Mouse (Mus musculus) heart, adult 11 months (tissue): Measurements from ENCODE around the gene Itga9.

Experiments used
- DNase-seq: peaks from one replicate; pipeline ENCODE4 v3.0.0; 2022

The Itga9 gene

GRCm38 (mm10) chr9:118833413-118833812 is 226.9 kb downstream of the Itga9 start:
- DNase-seq = no peak

GRCm38 (mm10) chr9:118838910-118839667 is 232.6 kb downstream of the Itga9 start:
- peak; percentile 92 for DNase-seq

- DNase-seq = no peak
Measured at GRCm38 (mm10) chr9:118841247-118841646, 234.8 kb downstream of the Itga9 start.

- no peak for DNase-seq
Measured at GRCm38 (mm10) chr9:118841907-118842432, 235.5 kb downstream of the Itga9 start.

GRCm38 (mm10) chr9:118843711-118844110 is 237.2 kb downstream of the Itga9 start:
- DNase-seq = no peak

- DNase-seq = no peak
Measured at GRCm38 (mm10) chr9:118845003-118845402, 238.5 kb downstream of the Itga9 start.

GRCm38 (mm10) chr9:118846766-118847165 is 240.3 kb downstream of the Itga9 start:
- DNase-seq = no peak

GRCm38 (mm10) chr9:118856665-118857064 is 250.2 kb downstream of the Itga9 start:
- DNase-seq = peak; percentile 94

- DNase-seq = no peak
Measured at GRCm38 (mm10) chr9:118860613-118861141, 254.2 kb downstream of the Itga9 start.

GRCm38 (mm10) chr9:118862214-118862613 is 255.7 kb downstream of the Itga9 start:
- no peak for DNase-seq

GRCm38 (mm10) chr9:118862852-118863260 is 256.4 kb downstream of the Itga9 start:
- DNase-seq = no peak

- DNase-seq = no peak
Measured at GRCm38 (mm10) chr9:118863528-118863927, 257.0 kb downstream of the Itga9 start.

GRCm38 (mm10) chr9:118866949-118867348 is 260.5 kb downstream of the Itga9 start:
- DNase-seq = no peak

- no peak for DNase-seq
Measured at GRCm38 (mm10) chr9:118867851-118868250, 261.4 kb downstream of the Itga9 start.

GRCm38 (mm10) chr9:118871089-118871488 is 264.6 kb downstream of the Itga9 start:
- no peak for DNase-seq

GRCm38 (mm10) chr9:118873031-118873430 is 266.5 kb downstream of the Itga9 start:
- DNase-seq = no peak

- peak; percentile 93 for DNase-seq
Measured at GRCm38 (mm10) chr9:118873596-118873995, 267.1 kb downstream of the Itga9 start.

GRCm38 (mm10) chr9:118875705-118876104 is 269.2 kb downstream of the Itga9 start:
- no peak for DNase-seq

GRCm38 (mm10) chr9:118876902-118877301 is 270.4 kb downstream of the Itga9 start:
- DNase-seq = peak; percentile 87

- peak; percentile 93 for DNase-seq
Measured at GRCm38 (mm10) chr9:118877365-118878008, 271.0 kb downstream of the Itga9 start.

- no peak for DNase-seq
Measured at GRCm38 (mm10) chr9:118878596-118878995, 272.1 kb downstream of the Itga9 start.

GRCm38 (mm10) chr9:118881281-118881945 is 274.9 kb downstream of the Itga9 start:
- peak; percentile 89 for DNase-seq

GRCm38 (mm10) chr9:118881946-118882284 is 275.4 kb downstream of the Itga9 start:
- DNase-seq = no peak
